Mouse (Mus musculus): ENCODE results near the gene Hltf. TPM values are rescaled to one million over a fixed set of nuclear protein-coding genes. Genes with fewer than 3 reads are reported as not detected.

Hltf gene
- total and polyA plus RNA-seq, 2 experiments: 1.2 to 15.2 TPM

DNA sequence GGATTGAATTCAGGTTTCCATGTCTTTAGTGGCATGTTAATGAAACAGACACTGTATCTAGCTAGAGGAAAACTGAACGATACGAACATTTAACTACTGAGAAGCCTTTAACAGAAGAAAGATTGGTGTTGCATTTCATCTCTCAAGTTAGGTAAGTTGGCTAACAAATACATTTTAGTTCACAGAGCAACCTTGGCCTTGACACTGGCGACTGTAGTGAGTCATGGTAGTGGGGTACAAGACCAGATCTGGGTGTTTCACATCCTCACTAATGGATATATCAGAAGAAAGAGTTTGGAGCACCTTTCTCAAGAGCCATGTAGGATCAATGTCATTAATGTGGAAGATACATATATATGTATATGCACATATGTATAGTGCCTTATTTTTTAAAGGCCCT lies 94.0 kb downstream of the Hltf start:
- H3K9ac ChIP-seq (ENCODE audit: low read depth, low read length): no peak overlapping the region
- H3K4me1 ChIP-seq (ENCODE audit: control insufficient read depth, insufficient read depth, low read length): no peaks in the 10 kb centered on the region
- TF ChIP-seq POLR2A (IDR thresholded peaks at IDR 0.05; ENCODE audit: extremely low read depth, insufficient read depth, low read length) (no peak), CTCF (IDR thresholded peaks at IDR 0.05; ENCODE audit: low read depth, low read length) (no peak)
- DNase-seq (ENCODE audit: extremely low read depth, low read depth, low spot score): no peak
- H3K36me3 ChIP-seq (ENCODE audit: control insufficient read depth, insufficient read depth, low read length): peaks cover 8% of the 10 kb centered on the region; the same call in 1 of the 2 replicates
- no peaks in the 10 kb centered on the region for H3K27me3 ChIP-seq (ENCODE audit: control insufficient read depth, insufficient read depth, low read length)
- no peak overlapping the region for H3K27ac ChIP-seq (replicated peaks; ENCODE audit: insufficient read depth, low read depth, low read length)
- 97% methylated on average over 3 of the region's 3 CpGs for WGBS
- H3K79me2 ChIP-seq (ENCODE audit: control insufficient read depth, insufficient read depth, low read length): no peaks in the 10 kb centered on the region
- H3K4me3 ChIP-seq (ENCODE audit: insufficient read depth, low read depth, low read length): no peak overlapping the region

DNA sequence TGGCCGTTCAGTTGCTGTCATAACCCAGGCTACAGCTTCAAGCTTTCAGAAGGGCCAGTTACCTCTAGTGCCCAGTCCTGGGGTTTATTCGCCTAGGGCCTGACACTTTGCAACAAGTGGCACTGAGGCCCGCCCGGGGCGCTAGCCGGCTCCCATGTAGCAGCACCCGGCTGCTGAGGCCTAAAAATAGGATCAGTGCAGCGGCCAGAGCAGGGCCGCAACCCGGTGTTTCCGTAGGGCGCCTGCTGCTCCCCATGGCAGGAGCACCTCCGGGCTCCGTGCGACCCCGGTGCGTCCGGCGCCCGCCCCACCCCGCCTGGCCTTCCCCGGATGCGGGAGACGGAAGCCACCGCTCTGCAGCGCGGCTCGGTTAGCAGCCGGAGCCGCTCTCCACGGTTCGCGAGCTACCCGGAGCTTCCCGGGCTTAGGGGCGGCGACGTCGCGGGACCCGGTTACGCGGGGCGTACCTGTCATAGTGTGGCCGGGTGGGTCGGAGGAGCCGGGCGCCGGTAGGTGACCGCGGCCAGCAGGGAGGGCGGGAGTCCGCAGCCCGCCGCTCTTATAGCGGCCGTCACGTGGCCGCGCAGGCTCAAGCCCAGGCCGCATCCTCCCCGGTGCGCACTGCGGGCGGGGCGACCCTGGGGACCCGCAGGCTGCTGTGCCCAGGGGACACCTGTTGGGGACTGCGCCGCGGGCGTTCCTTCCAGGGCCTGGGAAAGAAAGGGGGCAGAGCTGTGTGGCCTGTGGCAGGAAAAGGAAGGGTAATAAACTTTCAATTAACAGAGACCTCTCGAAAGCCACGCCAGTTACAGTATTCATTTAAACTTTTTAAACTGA lies 97.1 kb downstream of the Hltf start, which contains the start of gene Gyg:
Gyg (minus strand) TSS at position 787 of the 837 bp plus-strand sequence.
- H3K79me2 ChIP-seq (ENCODE audit: control insufficient read depth, insufficient read depth, low read length): no peaks in the 10 kb centered on the region
- H3K27me3 ChIP-seq (ENCODE audit: control insufficient read depth, insufficient read depth, low read length): no peaks in the 10 kb centered on the region
- no peaks in the 10 kb centered on the region for H3K4me1 ChIP-seq (ENCODE audit: control insufficient read depth, insufficient read depth, low read length)
- peaks cover 6% of the 10 kb centered on the region; the same call in 1 of the 2 replicates for H3K36me3 ChIP-seq (ENCODE audit: control insufficient read depth, insufficient read depth, low read length)
- H3K4me3 ChIP-seq (ENCODE audit: insufficient read depth, low read depth, low read length): peak within 1 kb of the TSS; percentile 96
- TF ChIP-seq POLR2A (IDR thresholded peaks at IDR 0.05; ENCODE audit: extremely low read depth, insufficient read depth, low read length): 0 out of 2 replicates have a peak, but pooled peaks have one; percentile 20
- peak; percentile 20; the same call in 1 of the 2 replicates for TF ChIP-seq CTCF (IDR thresholded peaks at IDR 0.05; ENCODE audit: low read depth, low read length)
- peak; percentile 45 for DNase-seq (ENCODE audit: extremely low read depth, low read depth, low spot score)
- peak within 1 kb of the TSS; percentile 94 for H3K9ac ChIP-seq (ENCODE audit: low read depth, low read length)
- WGBS: 1% methylated on average over 73 of the region's 73 CpGs
- no peak within 1 kb of the TSS for H3K27ac ChIP-seq (replicated peaks; ENCODE audit: insufficient read depth, low read depth, low read length)

DNA sequence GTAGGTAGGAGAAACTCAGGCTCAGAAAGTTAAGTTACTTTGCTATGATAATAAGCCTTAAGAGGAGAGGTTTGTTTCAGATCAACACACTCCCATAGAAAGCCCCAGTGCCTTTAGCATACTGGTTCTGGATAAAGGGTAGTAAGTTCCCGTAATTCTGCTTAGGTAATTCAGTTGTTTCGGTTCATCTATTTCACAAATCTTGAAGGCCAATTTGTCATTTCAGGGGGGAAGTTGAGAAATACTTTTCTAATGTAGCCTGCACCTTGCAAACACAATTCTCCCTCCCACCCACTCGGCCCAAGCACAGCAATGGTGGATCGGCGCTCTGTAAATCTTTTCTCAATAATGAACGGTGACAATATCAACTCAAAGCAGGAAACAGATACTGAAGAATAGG lies 97.9 kb downstream of the Hltf start:
- Histone ChIP-seq H3K4me1 (ENCODE audit: control insufficient read depth, insufficient read depth, low read length) (no peaks in the 10 kb centered on the region), H3K4me3 (ENCODE audit: insufficient read depth, low read depth, low read length) (no peak overlapping the region), H3K27me3 (ENCODE audit: control insufficient read depth, insufficient read depth, low read length) (no peaks in the 10 kb centered on the region), H3K79me2 (ENCODE audit: control insufficient read depth, insufficient read depth, low read length) (no peaks in the 10 kb centered on the region), H3K27ac (replicated peaks; ENCODE audit: insufficient read depth, low read depth, low read length) (no peak overlapping the region), H3K9ac (ENCODE audit: low read depth, low read length) (no peak overlapping the region), H3K36me3 (ENCODE audit: control insufficient read depth, insufficient read depth, low read length) (peaks cover 2% of the 10 kb centered on the region; the same call in 1 of the 2 replicates)
- DNase-seq (ENCODE audit: extremely low read depth, low read depth, low spot score): peak; percentile 4
- WGBS: 84% methylated on average over 6 of the region's 6 CpGs
- TF ChIP-seq CTCF (IDR thresholded peaks at IDR 0.05; ENCODE audit: low read depth, low read length): no peak
- no peak for TF ChIP-seq POLR2A (IDR thresholded peaks at IDR 0.05; ENCODE audit: extremely low read depth, insufficient read depth, low read length)

DNA sequence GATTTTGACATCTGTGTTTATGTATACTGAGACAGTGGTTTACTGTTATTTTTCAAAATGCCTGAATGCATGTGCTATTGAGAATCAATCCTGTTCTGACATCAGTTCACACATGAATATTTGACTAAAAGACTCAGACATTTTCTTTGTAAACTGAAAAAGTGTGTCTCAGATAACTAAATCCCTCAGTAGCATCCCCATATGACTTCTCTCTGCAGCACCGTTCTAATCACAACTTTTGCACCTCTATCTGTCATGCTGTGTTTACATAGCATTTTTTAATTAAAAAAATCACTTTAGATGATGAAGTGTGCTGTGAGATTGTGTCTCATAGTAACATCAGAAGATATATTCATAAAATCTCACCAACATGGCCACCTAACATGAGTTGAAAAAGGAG lies 109.9 kb downstream of the Hltf start:
- Histone ChIP-seq H3K27ac (replicated peaks; ENCODE audit: insufficient read depth, low read depth, low read length) (no peak overlapping the region), H3K79me2 (ENCODE audit: control insufficient read depth, insufficient read depth, low read length) (no peaks in the 10 kb centered on the region), H3K36me3 (ENCODE audit: control insufficient read depth, insufficient read depth, low read length) (no peaks in the 10 kb centered on the region), H3K27me3 (ENCODE audit: control insufficient read depth, insufficient read depth, low read length) (no peaks in the 10 kb centered on the region), H3K4me1 (ENCODE audit: control insufficient read depth, insufficient read depth, low read length) (no peaks in the 10 kb centered on the region), H3K9ac (ENCODE audit: low read depth, low read length) (no peak overlapping the region), H3K4me3 (ENCODE audit: insufficient read depth, low read depth, low read length) (no peak overlapping the region)
- no peak for DNase-seq (ENCODE audit: extremely low read depth, low read depth, low spot score)
- 63% methylated on average over 1 of the region's 1 CpGs for WGBS
- TF ChIP-seq POLR2A (IDR thresholded peaks at IDR 0.05; ENCODE audit: extremely low read depth, insufficient read depth, low read length): no peak

Other genes with a start within 250 kb of the Hltf start
- 920 and 1,216 TPM in 2 replicates for gene Cp, start 100.8 kb upstream of the Hltf start, total RNA-seq (2014; rRNA removed)
- gene Cp, start 100.8 kb upstream of the Hltf start, polyA plus RNA-seq (2012; rRNA removed): 217 and 227 TPM in 2 replicates
- 7.6 and 8.6 TPM in 2 replicates for gene Hps3, start 22.5 kb upstream of the Hltf start, total RNA-seq (2014; rRNA removed)
- 7.6 and 11.7 TPM in 2 replicates for gene Hps3, start 22.5 kb upstream of the Hltf start, polyA plus RNA-seq (2012; rRNA removed)
- 6.1 and 6.6 TPM in 2 replicates for gene Gyg, start 97.5 kb downstream of the Hltf start, total RNA-seq (2014; rRNA removed)
- 4.4 and 4.5 TPM in 2 replicates for gene Gyg, start 97.5 kb downstream of the Hltf start, polyA plus RNA-seq (2012; rRNA removed)
- gene Cpa3, start 184.4 kb downstream of the Hltf start, total RNA-seq (2014; rRNA removed): 0.09 TPM in 1 of 2 replicates, not detected in the other
- not detected in 2 replicates for gene Cpa3, start 184.4 kb downstream of the Hltf start, polyA plus RNA-seq (2012; rRNA removed)
- 7.9 and 76.8 TPM in 2 replicates for gene Cpb1, start 217.9 kb downstream of the Hltf start, total RNA-seq (2014; rRNA removed)
- 0.16 TPM in 1 of 2 replicates, not detected in the other for gene Cpb1, start 217.9 kb downstream of the Hltf start, polyA plus RNA-seq (2012; rRNA removed)